Mouse (Mus musculus): ENCODE results near the gene Sirt6. TPM values are rescaled to one million over a fixed set of nuclear protein-coding genes. Genes with fewer than 3 reads are reported as not detected.

Sirt6 gene
- total and polyA plus RNA-seq, 3 experiments, result 10.5 to 38.2 TPM; not detected in 1

DNA sequence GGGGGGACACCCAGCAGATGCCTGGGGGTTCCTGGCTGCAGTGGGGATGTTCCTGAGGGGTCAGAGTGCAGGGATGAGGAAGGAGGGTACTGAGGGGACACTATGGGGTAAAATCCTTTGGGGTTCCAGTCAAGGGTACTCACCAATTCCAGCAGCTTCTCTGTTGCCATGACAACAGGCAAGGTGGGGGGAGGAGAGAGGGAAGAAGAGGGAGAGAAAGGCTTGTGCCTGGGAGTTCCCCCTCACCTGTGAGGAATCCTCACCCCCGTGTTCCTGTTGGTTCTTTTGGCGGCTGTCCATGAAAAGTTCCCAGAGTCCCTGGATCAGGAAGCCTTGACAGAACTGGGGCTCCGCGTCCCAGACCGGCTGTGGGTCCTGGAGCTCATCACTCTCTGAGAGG lies 32.0 kb downstream of the Sirt6 start:
- H3K4me1 ChIP-seq (ENCODE audit: control insufficient read depth in 1 of 2, insufficient read depth in 2 of 2, low read length in 2 of 2), result peaks cover 5% of the 10 kb centered on the region in 2 experiments
- H3K27ac ChIP-seq (ENCODE audit: control insufficient read depth, low read depth, low read length), result no peak overlapping the region
- no peaks in the 10 kb centered on the region; a peak in 1 of 4 replicates for H3K36me3 ChIP-seq (ENCODE audit: control insufficient read depth in 1 of 2, insufficient read depth in 2 of 2, low read length in 2 of 2)
- no peaks in the 10 kb centered on the region for H3K27me3 ChIP-seq (ENCODE audit: control insufficient read depth in 1 of 2, insufficient read depth in 2 of 2, low read length in 2 of 2)
- TF ChIP-seq MAFK (IDR thresholded peaks at IDR 0.05; ENCODE audit: borderline replicate concordance, low read depth, low read length) (no peak), POLR2AphosphoS5 (IDR thresholded peaks at IDR 0.05; ENCODE audit: borderline replicate concordance, low read depth, low read length) (no peak), MXI1 (IDR thresholded peaks at IDR 0.05; ENCODE audit: low read depth, low read length) (no peak), TCF12 (IDR thresholded peaks at IDR 0.05; ENCODE audit: low read depth, low read length) (no peak), RAD21 (IDR thresholded peaks at IDR 0.05; ENCODE audit: low read depth, low read length) (no peak), ZNF384 (IDR thresholded peaks at IDR 0.05; ENCODE audit: low read depth, low read length) (no peak), NELFE (IDR thresholded peaks at IDR 0.05; ENCODE audit: low read depth, low read length) (no peak), TAL1 (IDR thresholded peaks at IDR 0.05; ENCODE audit: low read length) (no peak), POLR2A (IDR thresholded peaks at IDR 0.05; ENCODE audit: control insufficient read depth in 1 of 2, insufficient read depth in 1 of 2, low read depth in 1 of 2, low read length in 2 of 2, poor library complexity in 1 of 2) (no peak), KAT2A (conservative IDR thresholded peaks at IDR 0.05; ENCODE audit: low read depth, low read length) (no peak), ZKSCAN1 (IDR thresholded peaks at IDR 0.05; ENCODE audit: low read depth, low read length) (no peak), USF2 (IDR thresholded peaks at IDR 0.05; ENCODE audit: borderline replicate concordance in 1 of 2, insufficient read depth in 1 of 2, low read depth in 1 of 2, low read length in 2 of 2) (no peak)
- H3K9ac ChIP-seq (ENCODE audit: control insufficient read depth, low read depth, low read length, poor library complexity, severe bottlenecking), result no peak overlapping the region
- H3K79me2 ChIP-seq (ENCODE audit: control insufficient read depth, insufficient read depth, low read length, poor library complexity), result no peaks in the 10 kb centered on the region; the same call in 1 of the 2 replicates
- no peak overlapping the region for H3K4me3 ChIP-seq (ENCODE audit: control insufficient read depth in 1 of 2, insufficient read depth in 1 of 2, low read depth in 2 of 2, low read length in 2 of 2)
- no peak for DNase-seq (ENCODE audit: low read depth, low spot score)
- no peaks in the 10 kb centered on the region for H3K9me3 ChIP-seq (replicated peaks; ENCODE audit: insufficient read depth, low read length)

DNA sequence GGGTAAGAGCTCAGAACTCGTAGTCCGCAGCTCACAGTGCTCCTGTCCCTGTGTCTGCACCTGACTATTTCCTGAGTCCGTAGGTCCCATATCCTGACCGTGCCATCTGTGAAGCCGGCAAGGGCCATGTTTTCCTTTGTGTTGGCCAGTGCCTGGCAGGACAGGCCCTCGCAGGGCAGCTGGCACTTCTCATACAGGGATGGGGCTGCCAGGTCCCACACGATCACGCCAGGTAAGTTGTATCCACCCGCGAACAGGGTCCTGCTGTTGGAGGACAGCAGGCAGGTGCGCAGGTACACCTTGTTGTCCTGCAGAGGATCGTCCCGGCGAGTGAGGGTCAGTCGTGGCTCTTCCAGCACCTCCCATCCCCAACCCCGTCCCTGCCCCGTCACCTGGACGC lies 33.7 kb downstream of the Sirt6 start:
- Histone ChIP-seq H3K27ac (ENCODE audit: control insufficient read depth, low read depth, low read length) (no peak overlapping the region), H3K79me2 (ENCODE audit: control insufficient read depth, insufficient read depth, low read length, poor library complexity) (no peaks in the 10 kb centered on the region), H3K4me1 (ENCODE audit: control insufficient read depth in 1 of 2, insufficient read depth in 2 of 2, low read length in 2 of 2) (no peaks in the 10 kb centered on the region), H3K9me3 (replicated peaks; ENCODE audit: insufficient read depth, low read length) (no peaks in the 10 kb centered on the region), H3K4me3 (ENCODE audit: control insufficient read depth in 1 of 2, insufficient read depth in 1 of 2, low read depth in 2 of 2, low read length in 2 of 2) (no peak overlapping the region), H3K27me3 (ENCODE audit: control insufficient read depth in 1 of 2, insufficient read depth in 2 of 2, low read length in 2 of 2) (no peaks in the 10 kb centered on the region), H3K36me3 (ENCODE audit: control insufficient read depth in 1 of 2, insufficient read depth in 2 of 2, low read length in 2 of 2) (no peaks in the 10 kb centered on the region), H3K9ac (ENCODE audit: control insufficient read depth, low read depth, low read length, poor library complexity, severe bottlenecking) (no peak overlapping the region)
- DNase-seq (ENCODE audit: low read depth, low spot score), result no peak
- TF ChIP-seq NRF1 (IDR thresholded peaks at IDR 0.05; ENCODE audit: insufficient read depth, low read depth, low read length, poor library complexity, severe bottlenecking) (no peak), MEF2A (IDR thresholded peaks at IDR 0.05; ENCODE audit: extremely low read depth, insufficient replicate concordance, low read depth, low read length, poor library complexity, severe bottlenecking) (no peak), SIN3A (IDR thresholded peaks at IDR 0.05; ENCODE audit: low read length) (no peak), ELF1 (IDR thresholded peaks at IDR 0.05; ENCODE audit: low read depth, low read length) (no peak), RCOR1 (IDR thresholded peaks at IDR 0.05; ENCODE audit: low read depth, low read length) (no peak), USF1 (IDR thresholded peaks at IDR 0.05; ENCODE audit: low read depth, low read length) (no peak), KAT2A (conservative IDR thresholded peaks at IDR 0.05; ENCODE audit: low read depth, low read length) (no peak), RAD21 (IDR thresholded peaks at IDR 0.05; ENCODE audit: low read depth, low read length) (no peak), BHLHE40 (IDR thresholded peaks at IDR 0.05; ENCODE audit: borderline replicate concordance, low read depth, low read length) (no peak), ETS1 (IDR thresholded peaks at IDR 0.05; ENCODE audit: low read depth, low read length) (no peak), TCF12 (IDR thresholded peaks at IDR 0.05; ENCODE audit: low read depth, low read length) (no peak), MXI1 (IDR thresholded peaks at IDR 0.05; ENCODE audit: low read depth, low read length) (no peak), TAL1 (IDR thresholded peaks at IDR 0.05; ENCODE audit: low read length) (no peak), MYC (IDR thresholded peaks at IDR 0.05; ENCODE audit: low read depth, low read length) (no peak), ZC3H11A (IDR thresholded peaks at IDR 0.05; ENCODE audit: low read depth, low read length) (no peak), POLR2AphosphoS5 (IDR thresholded peaks at IDR 0.05; ENCODE audit: borderline replicate concordance, low read depth, low read length) (no peak), ZKSCAN1 (IDR thresholded peaks at IDR 0.05; ENCODE audit: low read depth, low read length) (no peak), NELFE (IDR thresholded peaks at IDR 0.05; ENCODE audit: low read depth, low read length) (no peak), ZNF384 (IDR thresholded peaks at IDR 0.05; ENCODE audit: low read depth, low read length) (no peak)
